Mouse (Mus musculus): ENCODE measurements around the gene Creld2.

DNA sequence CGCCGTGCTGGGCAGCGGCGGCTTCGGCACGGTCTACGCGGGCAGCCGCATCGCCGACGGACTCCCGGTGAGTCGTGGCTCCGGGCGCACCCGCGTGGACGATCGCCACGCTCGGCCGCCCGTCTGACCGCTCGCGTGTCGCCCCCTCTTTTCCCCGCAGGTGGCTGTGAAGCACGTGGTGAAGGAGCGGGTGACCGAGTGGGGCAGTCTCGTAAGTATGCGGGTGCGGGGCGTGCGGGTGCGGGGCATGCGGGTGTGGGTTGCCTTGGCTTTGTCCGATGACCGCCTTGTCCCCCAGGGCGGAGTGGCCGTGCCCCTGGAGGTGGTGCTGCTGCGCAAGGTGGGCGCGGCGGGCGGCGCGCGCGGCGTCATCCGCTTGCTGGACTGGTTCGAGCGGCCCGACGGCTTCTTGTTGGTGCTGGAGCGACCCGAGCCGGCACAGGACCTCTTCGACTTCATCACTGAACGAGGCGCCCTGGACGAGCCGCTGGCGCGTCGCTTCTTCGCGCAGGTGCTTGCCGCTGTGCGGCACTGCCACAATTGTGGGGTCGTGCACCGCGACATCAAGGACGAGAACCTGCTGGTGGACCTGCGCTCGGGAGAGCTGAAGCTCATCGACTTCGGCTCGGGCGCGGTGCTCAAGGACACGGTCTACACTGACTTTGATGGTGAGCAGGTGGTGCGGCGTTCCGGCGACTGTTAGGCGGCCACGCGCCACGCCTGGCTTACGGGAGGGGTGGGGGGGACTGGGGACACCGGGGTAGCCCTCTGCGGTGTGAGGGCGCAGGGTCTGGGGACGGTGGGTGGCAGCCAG lies 43.6 kb downstream of the Creld2 start:
- TF ChIP-seq CTCF (IDR thresholded peaks at IDR 0.05; ENCODE audit: low read depth, low read length) (0 out of 2 replicates have a peak, but pooled peaks have one; percentile 1), POLR2A (IDR thresholded peaks at IDR 0.05; ENCODE audit: extremely low read depth, insufficient read depth, low read length) (no peak)

Data from liver, adult 2 months (tissue).